Mouse (Mus musculus) hindbrain, embryonic 11.5 days (tissue): ENCODE measurements around the gene Grb7. TPM values are rescaled to one million over a fixed set of nuclear protein-coding genes. Genes with fewer than 3 reads are reported as not detected.

Source experiments
- ATAC-seq: fragments of 200-750 bp; cut with Nextera tagmentation; 2 replicates; pipeline ENCODE4 v1.8.0; 2017; ENCODE audit warnings: mild to moderate bottlenecking, moderate TSS enrichment, moderate library complexity; ENCODE audit not compliant: low FRiP score
- DNase-seq: peaks from one replicate; pipeline ENCODE4 v3.0.0-alpha.2; 2015; ENCODE audit warnings: low spot score
- H3K27ac ChIP-seq: fragments of 300-500 bp; sonication (generic); 2 replicates; pipeline ENCODE4 v1.5.1; 2014; ENCODE audit warnings: mild to moderate bottlenecking, low read depth, low read length
- H3K27me3 ChIP-seq: fragments of 300-500 bp; sonication (generic); 2 replicates; pipeline ENCODE4 v1.6.1; 2014; ENCODE audit warnings: mild to moderate bottlenecking, low read length, moderate library complexity, mixed read lengths; ENCODE audit not compliant: control insufficient read depth, insufficient read depth
- H3K36me3 ChIP-seq: fragments of 300-500 bp; sonication (generic); 2 replicates; pipeline ENCODE4 v1.6.1; 2014; ENCODE audit warnings: mild to moderate bottlenecking, low read length, moderate library complexity, mixed read lengths; ENCODE audit not compliant: control insufficient read depth, insufficient read depth
- H3K4me1 ChIP-seq: fragments of 300-500 bp; sonication (generic); replicated peaks from 2 replicates; pipeline ENCODE4 v1.6.1; 2014; ENCODE audit warnings: low read length, mixed read lengths; ENCODE audit not compliant: control insufficient read depth, insufficient read depth
- H3K4me2 ChIP-seq: fragments of 300-500 bp; sonication (generic); replicated peaks from 2 replicates; pipeline ENCODE4 v1.6.1; 2014; ENCODE audit warnings: mild to moderate bottlenecking, low read depth, low read length
- H3K4me3 ChIP-seq: fragments of 300-500 bp; sonication (generic); 2 replicates; pipeline ENCODE4 v1.5.1; 2014; ENCODE audit warnings: low read depth, low read length
- H3K9ac ChIP-seq: fragments of 300-500 bp; sonication (generic); 2 replicates; pipeline ENCODE4 v1.6.1; 2014; ENCODE audit warnings: low read depth, low read length
- H3K9me3 ChIP-seq: fragments of 300-500 bp; sonication (generic); 2 replicates; pipeline ENCODE4 v1.6.1; 2016; ENCODE audit warnings: low read length; ENCODE audit not compliant: control insufficient read depth
- WGBS: fragments of 180-500 bp; shearing (Covaris S2); extraction: QIAGEN DNeasy Blood & Tissue Kit; methylation state at CpG from one replicate; pipeline ENCODE4 v1.1.7; 2014; 5-methylcytosine and 5-hydroxymethylcytosine counted together
- polyA plus RNA-seq: library from polyadenylated mRNA; unstranded; fragments of >200 nt; fragmentation: Nextera tagmentation; extraction: Ambion mirVana; gene quantifications from 2 replicates; pipeline ENCODE4 v1.2.1, GENCODE M21; 2014

Gene Grb7
- polyA plus RNA-seq, 1 experiment from 2014 or later, result 2.1 TPM

DNA sequence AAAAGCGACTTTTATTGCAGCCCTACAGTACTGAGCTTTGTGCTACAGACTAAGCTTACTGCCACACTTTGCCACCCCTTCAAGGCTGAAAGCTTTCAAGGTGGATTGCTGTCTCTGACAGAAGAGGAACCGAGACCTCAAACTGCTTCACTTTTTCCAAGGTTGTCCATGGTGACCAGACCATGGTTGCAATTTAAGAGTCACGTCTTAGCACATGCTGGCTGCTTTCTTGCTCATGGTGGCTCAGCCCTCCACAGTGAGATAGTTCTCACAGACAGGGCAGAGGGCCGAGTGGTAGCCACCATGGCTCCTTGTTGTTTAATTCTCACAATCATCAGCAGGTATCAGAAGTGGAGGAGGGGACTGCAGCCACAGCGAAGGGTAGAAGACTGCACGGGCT, 24.6 kb downstream of the Grb7 start:
- Histone ChIP-seq H3K4me1 (no peaks in the 10 kb centered on the region), H3K27ac (no peak overlapping the region), H3K36me3 (no peaks in the 10 kb centered on the region), H3K4me2 (no peak overlapping the region), H3K9ac (no peak overlapping the region), H3K4me3 (no peak overlapping the region), H3K9me3 (no peaks in the 10 kb centered on the region), H3K27me3 (no peaks in the 10 kb centered on the region)
- DNase-seq (no peak), ATAC-seq (no peak)
- 81% methylated on average over 6 of the region's 6 CpGs for WGBS

DNA sequence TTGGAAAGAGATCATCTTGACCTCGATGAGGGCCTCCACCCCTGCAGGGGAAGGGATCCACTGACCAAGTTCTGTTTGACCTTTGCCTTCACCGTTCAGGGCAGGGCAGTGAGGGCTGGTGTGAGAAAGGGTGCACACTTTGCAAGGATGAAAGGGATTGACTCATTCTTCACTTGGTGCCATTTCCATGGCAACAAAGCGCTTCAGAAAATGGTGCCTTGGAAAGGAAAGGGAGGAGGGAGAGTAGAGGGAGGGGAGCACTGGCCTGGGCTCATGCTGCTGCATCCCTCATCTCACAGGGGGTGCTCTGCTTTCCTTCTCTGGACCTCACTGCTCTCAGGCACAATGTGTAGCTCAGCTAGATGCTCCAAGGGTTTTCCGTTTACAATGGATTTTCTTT, 26.5 kb downstream of the Grb7 start:
- Histone ChIP-seq H3K4me3 (no peak overlapping the region), H3K4me1 (no peaks in the 10 kb centered on the region), H3K27me3 (no peaks in the 10 kb centered on the region), H3K36me3 (no peaks in the 10 kb centered on the region), H3K9ac (no peak overlapping the region), H3K27ac (no peak overlapping the region), H3K9me3 (no peaks in the 10 kb centered on the region), H3K4me2 (no peak overlapping the region)
- DNase-seq, result no peak
- ATAC-seq, result no peak
- 47% methylated on average over 4 of the region's 4 CpGs for whole genome bisulfite sequencing

DNA sequence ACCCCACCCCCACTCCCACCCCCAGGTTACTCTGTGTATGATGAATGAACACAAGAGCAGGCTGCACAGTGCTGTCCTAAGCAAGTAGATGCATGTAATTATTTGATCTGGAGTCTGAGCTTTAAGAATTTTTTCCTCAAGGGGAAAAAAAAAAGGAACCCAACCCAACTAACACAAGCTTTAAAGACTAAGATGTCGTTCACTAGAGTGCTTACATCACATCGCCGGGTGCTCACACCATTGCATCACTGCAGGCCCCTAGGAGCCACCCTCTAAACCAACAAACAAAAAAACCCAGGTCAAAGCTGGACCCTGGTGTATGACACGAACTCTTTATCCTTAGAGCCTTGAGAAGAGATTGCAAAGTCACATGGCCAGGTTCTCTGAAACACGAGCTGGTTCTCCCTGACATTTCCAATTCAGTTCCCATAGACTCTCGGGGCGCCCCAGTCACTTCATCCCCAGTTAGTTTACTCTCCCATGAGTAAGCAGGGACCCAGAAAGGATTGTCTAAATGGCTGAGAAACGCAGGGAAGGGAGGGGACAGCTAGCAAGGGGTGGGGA, 27.8 kb downstream of the Grb7 start:
- Histone ChIP-seq H3K27ac (no peak overlapping the region), H3K4me3 (no peak overlapping the region), H3K9me3 (no peaks in the 10 kb centered on the region), H3K4me1 (no peaks in the 10 kb centered on the region), H3K9ac (no peak overlapping the region), H3K36me3 (no peaks in the 10 kb centered on the region), H3K4me2 (no peak overlapping the region), H3K27me3 (no peaks in the 10 kb centered on the region)
- no peak for ATAC-seq
- no peak for DNase-seq
- 65% methylated on average over 8 of the region's 8 CpGs for WGBS

DNA sequence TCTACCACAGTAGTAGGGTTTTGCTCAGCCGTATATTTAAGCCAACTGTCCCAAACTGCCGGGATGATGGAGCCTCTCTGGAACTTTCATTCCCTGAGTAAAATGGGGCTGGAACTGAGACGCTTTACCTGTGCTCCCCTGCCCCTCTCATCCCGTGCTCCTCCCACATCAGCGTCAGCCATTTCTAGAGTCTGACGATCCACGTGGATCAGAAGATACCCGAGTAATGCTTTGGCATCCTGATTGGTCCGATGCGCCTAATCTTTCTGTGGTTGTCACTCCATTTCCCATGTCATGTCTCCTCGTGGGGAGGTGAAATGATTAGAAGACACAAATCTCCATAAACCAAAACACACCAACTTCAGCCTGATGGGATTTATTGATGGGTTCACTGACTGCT, 28.8 kb downstream of the Grb7 start:
- H3K36me3 ChIP-seq, result no peaks in the 10 kb centered on the region
- 89% methylated on average over 11 of the region's 11 CpGs for WGBS
- ATAC-seq, result no peak

DNA sequence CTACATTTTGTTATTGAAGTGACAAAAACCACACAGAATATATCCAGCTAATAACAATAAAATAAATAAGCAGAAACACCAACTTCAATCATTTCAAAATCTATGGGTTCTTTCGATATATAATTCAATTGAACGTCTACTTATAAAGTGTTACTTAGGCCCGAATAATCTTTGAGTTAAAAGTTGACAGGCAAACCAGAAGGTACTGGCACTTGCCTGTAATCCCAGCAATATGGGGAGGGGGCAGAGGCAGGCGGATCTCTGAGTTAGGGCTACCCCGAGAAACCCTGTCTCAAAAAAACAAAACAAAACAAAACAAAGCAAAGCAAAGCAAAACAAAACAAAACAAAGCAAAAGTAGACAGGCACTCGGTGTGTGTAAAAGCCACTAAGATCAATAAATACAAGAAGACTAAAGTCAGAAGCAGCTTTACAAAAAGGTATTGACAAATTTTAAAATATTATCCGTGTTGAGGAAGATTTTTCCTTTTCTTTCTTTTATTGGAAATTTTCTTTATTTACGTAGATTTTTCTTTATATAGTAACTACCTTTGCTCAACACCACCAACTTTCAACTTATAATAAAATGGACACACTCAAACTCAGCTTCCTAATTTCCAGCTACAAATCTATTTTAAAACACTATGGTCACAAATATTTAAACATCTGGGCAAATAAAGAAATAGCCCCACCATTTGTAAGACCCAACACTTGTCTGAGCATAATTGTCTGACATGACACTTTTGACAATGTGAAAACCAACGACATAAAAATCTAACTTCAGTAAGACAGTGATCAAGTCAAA, 29.6 kb downstream of the Grb7 start:
- ATAC-seq, result no peak
- Histone ChIP-seq H3K9ac (no peak overlapping the region), H3K27ac (no peak overlapping the region), H3K27me3 (no peaks in the 10 kb centered on the region), H3K4me3 (no peak overlapping the region), H3K4me1 (no peaks in the 10 kb centered on the region), H3K9me3 (no peaks in the 10 kb centered on the region), H3K36me3 (no peaks in the 10 kb centered on the region), H3K4me2 (no peak overlapping the region)
- no peak for DNase-seq
- 89% methylated on average over 9 of the region's 9 CpGs for WGBS

More for the DNA sequence above, 28.8 kb downstream of the Grb7 start:
- H3K4me3 ChIP-seq, result no peak overlapping the region
- H3K27ac ChIP-seq, result no peak overlapping the region
- no peak overlapping the region for H3K4me2 ChIP-seq
- H3K9ac ChIP-seq, result no peak overlapping the region
- H3K4me1 ChIP-seq, result no peaks in the 10 kb centered on the region
- H3K9me3 ChIP-seq, result no peaks in the 10 kb centered on the region
- no peaks in the 10 kb centered on the region for H3K27me3 ChIP-seq
- DNase-seq, result no peak

DNA sequence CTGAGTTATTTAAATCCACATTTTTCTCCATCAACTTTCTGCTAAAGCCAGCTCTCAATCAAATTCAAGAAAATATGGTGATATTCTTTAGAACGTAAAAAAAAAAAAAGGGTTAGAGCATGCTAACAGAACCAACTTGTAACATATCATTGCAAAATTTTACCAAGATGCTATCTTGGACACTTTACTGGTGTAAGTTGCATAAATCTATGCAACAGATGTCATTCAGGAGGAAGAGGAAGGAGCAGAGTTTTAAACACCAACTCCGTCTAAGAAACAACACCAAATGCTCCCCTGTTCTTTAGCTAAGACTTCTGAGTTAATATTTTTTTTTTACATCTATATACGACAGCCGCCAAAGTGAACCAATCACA, 30.2 kb downstream of the Grb7 start:
- ATAC-seq, result no peak
- 92% methylated on average over 4 of the region's 4 CpGs for WGBS
- no peaks in the 10 kb centered on the region for H3K9me3 ChIP-seq

DNA sequence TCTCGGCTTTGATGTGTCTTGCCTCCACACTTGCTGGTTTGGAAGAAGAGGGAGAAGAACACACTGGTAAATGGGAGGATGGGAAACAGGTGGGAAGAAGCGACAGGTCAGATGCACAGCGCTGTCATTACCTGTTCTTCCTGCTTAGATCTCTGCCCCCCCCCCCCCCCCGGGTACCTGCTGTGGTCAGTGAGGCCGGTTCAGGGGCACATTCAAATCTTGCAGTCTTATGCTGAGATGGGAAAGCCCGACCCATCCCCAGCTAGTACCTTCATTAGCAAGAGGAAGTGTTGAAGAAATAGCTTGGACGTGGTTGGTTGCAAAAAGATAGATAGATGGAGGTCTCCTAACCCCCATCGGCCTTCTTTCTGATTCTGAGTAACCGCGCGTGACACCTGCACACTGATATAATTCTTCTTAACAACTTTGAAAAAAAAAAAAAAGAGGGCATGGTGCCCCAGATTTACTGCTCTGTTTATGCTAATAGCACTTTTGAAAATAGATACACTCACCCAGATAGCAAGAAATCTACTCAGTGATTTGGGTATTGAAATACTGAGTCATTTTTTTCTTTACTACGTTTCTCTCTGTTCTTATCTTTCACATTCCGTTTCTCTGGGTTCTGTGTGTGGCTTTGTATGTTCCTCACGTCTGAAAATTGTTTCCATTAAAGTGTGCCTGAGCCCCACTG, 31.0 kb downstream of the Grb7 start:
- Histone ChIP-seq H3K36me3 (no peaks in the 10 kb centered on the region), H3K27ac (no peak overlapping the region), H3K9me3 (no peaks in the 10 kb centered on the region), H3K9ac (no peak overlapping the region), H3K4me3 (no peak overlapping the region), H3K4me2 (no peak overlapping the region), H3K4me1 (no peaks in the 10 kb centered on the region), H3K27me3 (no peaks in the 10 kb centered on the region)
- DNase-seq (no peak), ATAC-seq (no peak)
- 69% methylated on average over 14 of the region's 14 CpGs for WGBS

More for the DNA sequence above, 30.2 kb downstream of the Grb7 start:
- H3K9ac ChIP-seq, result no peak overlapping the region
- no peaks in the 10 kb centered on the region for H3K36me3 ChIP-seq
- no peak overlapping the region for H3K4me2 ChIP-seq
- no peaks in the 10 kb centered on the region for H3K4me1 ChIP-seq
- no peaks in the 10 kb centered on the region for H3K27me3 ChIP-seq
- no peak overlapping the region for H3K27ac ChIP-seq
- no peak overlapping the region for H3K4me3 ChIP-seq
- no peak for DNase-seq

DNA sequence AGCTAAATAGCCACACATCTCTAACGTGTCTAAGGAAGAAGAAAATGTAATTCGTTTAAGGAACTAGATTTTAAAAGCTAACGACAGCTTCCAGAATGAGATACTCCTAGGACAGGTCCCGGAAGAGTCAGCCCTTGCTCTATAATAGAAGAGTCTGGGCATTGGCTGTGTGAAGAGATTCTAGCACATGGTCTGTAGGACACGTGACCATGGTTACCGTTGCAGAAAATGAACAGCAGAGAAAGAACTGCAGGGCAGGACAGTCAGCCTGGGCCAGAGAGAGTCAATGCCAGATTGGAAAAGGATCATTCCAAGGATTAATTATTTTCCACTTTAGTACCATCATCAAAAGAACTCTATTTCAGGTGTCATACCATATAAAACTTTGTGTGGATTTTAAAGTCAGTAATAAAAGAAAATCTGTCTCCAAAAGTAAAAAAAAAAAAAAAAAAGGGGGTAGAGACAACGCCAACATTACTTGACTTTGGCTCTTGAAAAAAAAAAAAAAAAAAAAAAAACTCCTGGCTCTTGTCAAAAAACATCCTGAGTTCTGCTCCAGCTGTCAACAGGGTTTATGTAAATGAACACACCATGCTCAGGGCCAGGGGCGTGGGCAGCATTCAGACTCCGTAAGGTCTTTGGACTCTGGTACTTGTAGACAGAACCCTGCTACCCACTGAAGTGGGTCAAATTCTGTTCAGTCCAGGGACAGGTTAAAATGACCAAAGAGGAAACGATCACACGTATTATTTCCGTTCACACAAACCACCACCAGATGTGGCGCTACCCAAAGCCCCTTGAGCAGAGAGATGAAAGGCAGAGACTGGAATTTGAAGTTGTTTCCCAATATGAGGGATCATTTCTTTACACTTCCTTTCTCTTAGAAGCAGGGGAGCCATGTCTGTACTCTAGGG, 33.1 kb downstream of the Grb7 start:
- no peak for ATAC-seq

More for the DNA sequence above, 33.1 kb downstream of the Grb7 start:
- Histone ChIP-seq H3K27me3 (no peaks in the 10 kb centered on the region), H3K27ac (no peak overlapping the region), H3K9ac (no peak overlapping the region), H3K4me2 (no peak overlapping the region), H3K4me3 (no peak overlapping the region), H3K9me3 (no peaks in the 10 kb centered on the region), H3K4me1 (no peaks in the 10 kb centered on the region), H3K36me3 (no peaks in the 10 kb centered on the region)
- DNase-seq, result no peak
- WGBS, result 82% methylated on average over 13 of the region's 13 CpGs
